Mouse (Mus musculus) kidney, adult 2 months (tissue): ENCODE data around the gene Npy4r.

Experiments
- CTCF ChIP-seq: fragments of 200-500 bp; conservative IDR thresholded peaks from 2 replicates; pipeline ENCODE4 v1.5.1; 2011; ENCODE audit warnings: low read depth, mild to moderate bottlenecking, control low read depth, low read length, moderate library complexity, mixed read lengths; ENCODE audit not compliant: insufficient read depth, insufficient read length
- POLR2A ChIP-seq: fragments of 200-500 bp; IDR thresholded peaks from one replicate; pipeline ENCODE4 v1.6.1; 2011; ENCODE audit warnings: low read depth, low read length, control low read depth

- TF ChIP-seq CTCF: no peak
- TF ChIP-seq POLR2A: no peak
Measured at GRCm38 (mm10) chr14:34201231-34202035, 49.1 kb upstream of the Npy4r start, which contains the start of gene Gprin2.
